Mouse (Mus musculus): ENCODE data around the gene Ppp2r5c. TPM values are rescaled to one million over a fixed set of nuclear protein-coding genes. Genes with fewer than 3 reads are reported as not detected.

The Ppp2r5c gene
- total and polyA plus RNA-seq, 3 experiments = 72.0 to 100.0 (median 93.9) TPM

GRCm38 (mm10) chr12:110552113-110552512, 105.2 kb downstream of the Ppp2r5c start:
- TF ChIP-seq ETS1 (IDR thresholded peaks at IDR 0.05; ENCODE audit: low read depth, low read length) (no peak), KAT2A (conservative IDR thresholded peaks at IDR 0.05; ENCODE audit: low read depth, low read length) (no peak), TBP (IDR thresholded peaks at IDR 0.05; ENCODE audit: low read depth, low read length) (no peak), E2F4 (IDR thresholded peaks at IDR 0.05; ENCODE audit: borderline replicate concordance, low read depth, low read length) (no peak)
- H3K27me3 ChIP-seq (ENCODE audit: control insufficient read depth in 1 of 2, insufficient read depth in 2 of 2, low read length in 2 of 2) = no peaks in the 10 kb centered on the region
- no peak for DNase-seq (ENCODE audit: low read depth, low spot score)
- no peaks in the 10 kb centered on the region for H3K79me2 ChIP-seq (ENCODE audit: control insufficient read depth, insufficient read depth, low read length, poor library complexity)
- H3K9ac ChIP-seq (ENCODE audit: control insufficient read depth, low read depth, low read length, poor library complexity, severe bottlenecking) = no peak overlapping the region
- no peaks in the 10 kb centered on the region for H3K9me3 ChIP-seq (replicated peaks; ENCODE audit: insufficient read depth, low read length)
- H3K4me1 ChIP-seq (ENCODE audit: control insufficient read depth in 1 of 2, insufficient read depth in 2 of 2, low read length in 2 of 2) = no peaks in the 10 kb centered on the region
- H3K27ac ChIP-seq (ENCODE audit: control insufficient read depth, low read depth, low read length) = no peak overlapping the region
- H3K36me3 ChIP-seq (ENCODE audit: control insufficient read depth in 1 of 2, insufficient read depth in 2 of 2, low read length in 2 of 2) = peaks cover 0 to 5% of the 10 kb centered on the region in 2 experiments; a peak in 1 of 4 replicates
- no peak overlapping the region for H3K4me3 ChIP-seq (ENCODE audit: control insufficient read depth in 1 of 2, insufficient read depth in 1 of 2, low read depth in 2 of 2, low read length in 2 of 2)

GRCm38 (mm10) chr12:110553362-110553761, 106.4 kb downstream of the Ppp2r5c start:
- H3K27ac ChIP-seq (ENCODE audit: control insufficient read depth, low read depth, low read length) = no peak overlapping the region
- peaks cover 0 to 2% of the 10 kb centered on the region in 2 experiments; a peak in 1 of 4 replicates for H3K36me3 ChIP-seq (ENCODE audit: control insufficient read depth in 1 of 2, insufficient read depth in 2 of 2, low read length in 2 of 2)
- H3K9ac ChIP-seq (ENCODE audit: control insufficient read depth, low read depth, low read length, poor library complexity, severe bottlenecking) = no peak overlapping the region
- no peaks in the 10 kb centered on the region for H3K79me2 ChIP-seq (ENCODE audit: control insufficient read depth, insufficient read depth, low read length, poor library complexity)
- no peak overlapping the region for H3K4me3 ChIP-seq (ENCODE audit: control insufficient read depth in 1 of 2, insufficient read depth in 1 of 2, low read depth in 2 of 2, low read length in 2 of 2)
- DNase-seq (ENCODE audit: low read depth, low spot score) = no peak
- no peak for TF ChIP-seq POLR2AphosphoS2 (IDR thresholded peaks at IDR 0.05; ENCODE audit: low read length)
- TF ChIP-seq MAZ (IDR thresholded peaks at IDR 0.05; ENCODE audit: low read depth, low read length) = no peak
- TF ChIP-seq GABPA (IDR thresholded peaks at IDR 0.05; ENCODE audit: low read depth, low read length) = no peak
- no peak for TF ChIP-seq CTCF (IDR thresholded peaks at IDR 0.05 in 2 of 3, conservative IDR thresholded peaks at IDR 0.05 in 1 of 3; ENCODE audit: control insufficient read depth in 1 of 3, insufficient read depth in 1 of 3, low read depth in 2 of 3, low read length in 3 of 3, poor library complexity in 1 of 3, severe bottlenecking in 1 of 3)
- TF ChIP-seq MYC (IDR thresholded peaks at IDR 0.05; ENCODE audit: low read depth, low read length) = no peak
- no peak for TF ChIP-seq ZMIZ1 (IDR thresholded peaks at IDR 0.05; ENCODE audit: low read depth, low read length)
- TF ChIP-seq MEF2A (IDR thresholded peaks at IDR 0.05; ENCODE audit: extremely low read depth, insufficient replicate concordance, low read depth, low read length, poor library complexity, severe bottlenecking) = no peak
- no peak for TF ChIP-seq TAL1 (IDR thresholded peaks at IDR 0.05; ENCODE audit: low read length)
- no peak for TF ChIP-seq BHLHE40 (IDR thresholded peaks at IDR 0.05; ENCODE audit: borderline replicate concordance, low read depth, low read length)
- no peak for TF ChIP-seq HCFC1 (IDR thresholded peaks at IDR 0.05; ENCODE audit: low read depth, low read length)
- no peak for TF ChIP-seq E2F4 (IDR thresholded peaks at IDR 0.05; ENCODE audit: borderline replicate concordance, low read depth, low read length)
- TF ChIP-seq SIN3A (IDR thresholded peaks at IDR 0.05; ENCODE audit: low read length) = no peak
- H3K4me1 ChIP-seq (ENCODE audit: control insufficient read depth in 1 of 2, insufficient read depth in 2 of 2, low read length in 2 of 2) = no peaks in the 10 kb centered on the region
- no peaks in the 10 kb centered on the region for H3K9me3 ChIP-seq (replicated peaks; ENCODE audit: insufficient read depth, low read length)
- H3K27me3 ChIP-seq (ENCODE audit: control insufficient read depth in 1 of 2, insufficient read depth in 2 of 2, low read length in 2 of 2) = no peaks in the 10 kb centered on the region

Data from MEL (cell line).